Mouse (Mus musculus): ENCODE data around the gene Ssbp4. TPM values are rescaled to one million over a fixed set of nuclear protein-coding genes. Genes with fewer than 3 reads are reported as not detected.

The Ssbp4 gene
- polyA plus RNA-seq, 1 experiment = 392 TPM

DNA sequence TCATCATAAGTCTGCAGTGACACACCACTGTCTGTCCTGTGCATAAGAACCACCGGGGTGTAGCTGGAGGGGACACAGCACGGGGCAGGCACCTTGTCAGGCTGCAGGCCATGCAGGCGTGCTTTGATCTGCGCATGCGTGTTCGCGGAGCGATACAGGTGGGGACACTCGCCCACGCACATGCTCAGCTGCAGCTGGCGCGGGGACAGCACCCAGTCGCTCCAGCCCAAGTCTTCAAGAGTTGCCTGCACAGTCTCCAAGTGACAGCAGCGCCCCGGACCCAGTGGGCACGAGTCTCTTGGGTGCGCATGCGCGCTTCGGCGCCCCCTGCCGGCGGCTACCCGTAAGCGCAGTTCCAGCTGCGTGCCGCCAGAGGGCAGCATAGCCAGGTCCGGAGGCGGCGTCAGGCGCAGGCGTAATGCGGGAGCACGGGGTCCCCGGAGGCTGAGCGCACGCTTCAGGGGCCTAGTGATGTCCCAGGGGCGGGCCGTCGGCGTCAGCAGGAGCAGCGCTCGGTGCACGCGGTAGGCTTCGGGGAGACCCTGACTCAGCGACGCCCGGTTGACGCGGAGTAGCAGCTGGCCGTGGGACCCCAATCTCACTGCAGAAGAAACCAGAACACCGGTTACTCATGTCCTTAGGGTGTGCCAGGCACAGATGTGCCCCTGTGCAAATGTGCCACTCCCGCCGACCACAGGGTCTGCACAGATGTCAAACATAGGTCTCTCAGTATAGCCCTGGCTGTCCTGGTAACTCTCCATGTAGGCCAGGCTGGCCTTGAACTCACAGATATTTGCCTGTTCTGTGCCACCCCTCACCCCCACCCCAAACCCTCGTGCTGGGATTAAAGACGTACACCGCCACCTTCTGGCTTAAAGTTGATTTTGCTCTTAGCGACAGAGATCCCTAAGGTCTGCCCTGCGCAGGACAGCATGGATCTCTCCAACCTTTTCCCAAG, 21.2 kb upstream of the Ssbp4 start:
- Histone ChIP-seq H3K27me3 (ENCODE audit: control insufficient read depth, insufficient read depth, low read length) (no peaks in the 10 kb centered on the region), H3K4me3 (ENCODE audit: control insufficient read depth, insufficient read depth, low read length) (peak overlapping the region; percentile 39), H3K4me1 (replicated peaks; ENCODE audit: control insufficient read depth, insufficient read depth, low read length) (peaks cover 7% of the 10 kb centered on the region), H3K36me3 (ENCODE audit: control insufficient read depth, insufficient read depth, low read length) (no peaks in the 10 kb centered on the region), H3K27ac (ENCODE audit: control insufficient read depth, insufficient read depth, low read length) (no peak overlapping the region)
- peak; percentile 94 for DNase-seq
- WGBS = 1% methylated on average over 60 of the region's 60 CpGs
- TF ChIP-seq POLR2A (IDR thresholded peaks at IDR 0.05; ENCODE audit: control insufficient read depth, extremely low read depth, insufficient read depth, low read length, poor library complexity) (no peak), CTCF (IDR thresholded peaks at IDR 0.05; ENCODE audit: borderline replicate concordance, control insufficient read depth, extremely low read depth, insufficient read depth, low read length, poor library complexity) (peak; percentile 100)

- no peak for DNase-seq
- H3K4me1 ChIP-seq (replicated peaks; ENCODE audit: control insufficient read depth, insufficient read depth, low read length) = peaks cover 7% of the 10 kb centered on the region
- WGBS = 79% methylated on average over 7 of the region's 7 CpGs
- H3K36me3 ChIP-seq (ENCODE audit: control insufficient read depth, insufficient read depth, low read length) = no peaks in the 10 kb centered on the region
- TF ChIP-seq CTCF (IDR thresholded peaks at IDR 0.05; ENCODE audit: borderline replicate concordance, control insufficient read depth, extremely low read depth, insufficient read depth, low read length, poor library complexity) = no peak
- no peak for TF ChIP-seq POLR2A (IDR thresholded peaks at IDR 0.05; ENCODE audit: control insufficient read depth, extremely low read depth, insufficient read depth, low read length, poor library complexity)
- no peaks in the 10 kb centered on the region for H3K27me3 ChIP-seq (ENCODE audit: control insufficient read depth, insufficient read depth, low read length)
- H3K4me3 ChIP-seq (ENCODE audit: control insufficient read depth, insufficient read depth, low read length) = no peak overlapping the region
- H3K27ac ChIP-seq (ENCODE audit: control insufficient read depth, insufficient read depth, low read length) = no peak overlapping the region
Observed at GRCm38 (mm10) chr8:70628986-70629490, 20.4 kb upstream of the Ssbp4 start.

DNA sequence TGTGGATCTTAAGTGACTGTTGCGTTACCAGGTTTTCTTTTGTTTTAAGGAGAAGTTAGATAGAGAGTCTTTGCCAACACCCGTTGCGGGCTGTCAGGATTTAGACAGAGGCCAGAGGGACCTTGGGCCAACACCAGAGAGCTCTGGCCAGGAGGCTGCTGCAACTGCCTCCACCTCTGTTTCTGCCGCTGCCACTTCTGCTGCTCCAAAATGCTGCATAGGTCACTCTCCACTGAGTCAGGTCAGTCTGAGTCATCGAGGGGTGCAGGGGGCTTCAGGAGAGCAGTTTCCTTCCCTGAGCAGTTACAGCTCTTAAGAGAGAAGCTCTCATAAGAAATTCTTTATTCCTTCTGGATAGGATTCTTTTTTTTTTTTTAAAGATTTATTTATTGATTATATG, 18.4 kb upstream of the Ssbp4 start:
- 91% methylated on average over 5 of the region's 5 CpGs for WGBS
- TF ChIP-seq CTCF (IDR thresholded peaks at IDR 0.05; ENCODE audit: borderline replicate concordance, control insufficient read depth, extremely low read depth, insufficient read depth, low read length, poor library complexity) = no peak
- no peak for TF ChIP-seq POLR2A (IDR thresholded peaks at IDR 0.05; ENCODE audit: control insufficient read depth, extremely low read depth, insufficient read depth, low read length, poor library complexity)
- no peaks in the 10 kb centered on the region for H3K27me3 ChIP-seq (ENCODE audit: control insufficient read depth, insufficient read depth, low read length)
- no peak for DNase-seq
- H3K27ac ChIP-seq (ENCODE audit: control insufficient read depth, insufficient read depth, low read length) = no peak overlapping the region
- H3K36me3 ChIP-seq (ENCODE audit: control insufficient read depth, insufficient read depth, low read length) = no peaks in the 10 kb centered on the region
- H3K4me3 ChIP-seq (ENCODE audit: control insufficient read depth, insufficient read depth, low read length) = no peak overlapping the region
- peaks cover 7% of the 10 kb centered on the region for H3K4me1 ChIP-seq (replicated peaks; ENCODE audit: control insufficient read depth, insufficient read depth, low read length)

DNA sequence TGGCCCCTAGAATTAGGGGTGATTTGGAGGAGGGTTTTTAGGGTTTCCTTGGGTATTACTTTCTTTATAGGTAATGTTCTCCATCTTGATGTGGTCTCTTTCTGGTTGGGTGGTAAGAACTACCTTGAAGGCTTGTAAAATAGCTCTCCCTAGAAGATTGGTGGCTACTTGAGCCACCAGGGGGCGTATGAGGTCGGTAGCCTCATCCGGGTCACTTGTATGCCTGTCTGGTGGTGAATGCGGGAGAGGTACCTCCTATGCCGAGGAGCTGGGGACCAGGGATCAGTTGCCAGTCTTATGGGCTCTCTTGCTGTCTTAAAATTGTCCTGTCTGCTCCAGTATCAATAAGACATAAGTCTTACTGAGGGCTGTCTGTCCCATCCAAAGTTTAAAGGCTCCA, 16.4 kb upstream of the Ssbp4 start:
- H3K27me3 ChIP-seq (ENCODE audit: control insufficient read depth, insufficient read depth, low read length) = no peaks in the 10 kb centered on the region
- WGBS = 26% methylated on average over 5 of the region's 5 CpGs
- H3K36me3 ChIP-seq (ENCODE audit: control insufficient read depth, insufficient read depth, low read length) = no peaks in the 10 kb centered on the region
- TF ChIP-seq CTCF (IDR thresholded peaks at IDR 0.05; ENCODE audit: borderline replicate concordance, control insufficient read depth, extremely low read depth, insufficient read depth, low read length, poor library complexity) (0 out of 2 replicates have a peak, but pooled peaks have one; percentile 15), POLR2A (IDR thresholded peaks at IDR 0.05; ENCODE audit: control insufficient read depth, extremely low read depth, insufficient read depth, low read length, poor library complexity) (no peak)
- DNase-seq = peak; percentile 52
- peaks cover 2% of the 10 kb centered on the region for H3K4me1 ChIP-seq (replicated peaks; ENCODE audit: control insufficient read depth, insufficient read depth, low read length)
- no peak overlapping the region for H3K27ac ChIP-seq (ENCODE audit: control insufficient read depth, insufficient read depth, low read length)
- H3K4me3 ChIP-seq (ENCODE audit: control insufficient read depth, insufficient read depth, low read length) = no peak overlapping the region

GRCm38 (mm10) chr8:70622220-70622619, 13.5 kb upstream of the Ssbp4 start:
- no peaks in the 10 kb centered on the region for H3K36me3 ChIP-seq (ENCODE audit: control insufficient read depth, insufficient read depth, low read length)
- no peak for DNase-seq
- H3K27ac ChIP-seq (ENCODE audit: control insufficient read depth, insufficient read depth, low read length) = no peak overlapping the region
- TF ChIP-seq CTCF (IDR thresholded peaks at IDR 0.05; ENCODE audit: borderline replicate concordance, control insufficient read depth, extremely low read depth, insufficient read depth, low read length, poor library complexity) (no peak), POLR2A (IDR thresholded peaks at IDR 0.05; ENCODE audit: control insufficient read depth, extremely low read depth, insufficient read depth, low read length, poor library complexity) (no peak)
- H3K27me3 ChIP-seq (ENCODE audit: control insufficient read depth, insufficient read depth, low read length) = no peaks in the 10 kb centered on the region
- H3K4me1 ChIP-seq (replicated peaks; ENCODE audit: control insufficient read depth, insufficient read depth, low read length) = peaks cover 2% of the 10 kb centered on the region; the same call in 1 of the 2 replicates
- H3K4me3 ChIP-seq (ENCODE audit: control insufficient read depth, insufficient read depth, low read length) = no peak overlapping the region
- WGBS = 92% methylated on average over 3 of the region's 3 CpGs

GRCm38 (mm10) chr8:70618888-70619334, 10.2 kb upstream of the Ssbp4 start:
- 18% methylated on average over 9 of the region's 9 CpGs for WGBS
- no peaks in the 10 kb centered on the region for H3K27me3 ChIP-seq (ENCODE audit: control insufficient read depth, insufficient read depth, low read length)
- no peak for DNase-seq
- no peak overlapping the region for H3K27ac ChIP-seq (ENCODE audit: control insufficient read depth, insufficient read depth, low read length)
- H3K4me1 ChIP-seq (replicated peaks; ENCODE audit: control insufficient read depth, insufficient read depth, low read length) = peaks cover 8% of the 10 kb centered on the region
- H3K36me3 ChIP-seq (ENCODE audit: control insufficient read depth, insufficient read depth, low read length) = no peaks in the 10 kb centered on the region
- no peak for TF ChIP-seq POLR2A (IDR thresholded peaks at IDR 0.05; ENCODE audit: control insufficient read depth, extremely low read depth, insufficient read depth, low read length, poor library complexity)
- no peak for TF ChIP-seq CTCF (IDR thresholded peaks at IDR 0.05; ENCODE audit: borderline replicate concordance, control insufficient read depth, extremely low read depth, insufficient read depth, low read length, poor library complexity)
- no peak overlapping the region for H3K4me3 ChIP-seq (ENCODE audit: control insufficient read depth, insufficient read depth, low read length)
